Mouse (Mus musculus) intestine, embryonic 14.5 days (tissue): ENCODE measurements around the gene Tefm. TPM values are rescaled to one million over a fixed set of nuclear protein-coding genes. Genes with fewer than 3 reads are reported as not detected.
"Not testable (repeated sequence)": the region's sequence is repeated elsewhere in the genome, so short reads cannot be mapped to it uniquely, and the experiment has no call there.

Experiments used
- ATAC-seq: fragments of 200-750 bp; cut with Nextera tagmentation; replicated peaks from 2 replicates; pipeline ENCODE4 v1.8.0; 2017; ENCODE audit warnings: low read depth, moderate number of reproducible peaks, moderate TSS enrichment, moderate library complexity; ENCODE audit not compliant: low FRiP score, low TSS enrichment
- DNase-seq: peaks from one replicate; pipeline ENCODE4 v3.0.0-alpha.2; 2018; ENCODE audit warnings: low spot score
- H3K27ac ChIP-seq: fragments of 300-500 bp; sonication (generic); 2 replicates; pipeline ENCODE4 v1.5.1; 2014; ENCODE audit warnings: low read depth, mild to moderate bottlenecking, control low read depth
- H3K27me3 ChIP-seq: fragments of 300-500 bp; sonication (generic); replicated peaks from 2 replicates; pipeline ENCODE4 v1.6.1; 2014; ENCODE audit warnings: low read length, control low read depth; ENCODE audit not compliant: control insufficient read depth, insufficient read depth
- H3K36me3 ChIP-seq: fragments of 300-500 bp; sonication (generic); 2 replicates; pipeline ENCODE4 v1.6.1; 2014; ENCODE audit warnings: low read length, control low read depth; ENCODE audit not compliant: control insufficient read depth, insufficient read depth
- H3K4me1 ChIP-seq: fragments of 300-500 bp; sonication (generic); replicated peaks from 2 replicates; pipeline ENCODE4 v1.6.1; 2014; ENCODE audit warnings: low read length, control low read depth, mixed read lengths; ENCODE audit not compliant: control insufficient read depth, insufficient read depth
- H3K4me2 ChIP-seq: fragments of 300-500 bp; sonication (generic); 2 replicates; pipeline ENCODE4 v1.6.1; 2014; ENCODE audit warnings: low read length
- H3K4me3 ChIP-seq: fragments of 300-500 bp; sonication (generic); 2 replicates; pipeline ENCODE4 v1.5.1; 2014; ENCODE audit warnings: low read depth, low read length, control low read depth, mixed read lengths
- H3K9ac ChIP-seq: fragments of 300-500 bp; sonication (generic); 2 replicates; pipeline ENCODE4 v1.6.1; 2014; ENCODE audit warnings: mild to moderate bottlenecking, low read length
- H3K9me3 ChIP-seq: fragments of 300-500 bp; sonication (generic); 2 replicates; pipeline ENCODE4 v1.6.1; 2016; ENCODE audit warnings: low read length, control low read depth; ENCODE audit not compliant: control insufficient read depth
- WGBS: fragments of 180-500 bp; shearing (Covaris S2); extraction: QIAGEN DNeasy Blood & Tissue Kit; methylation state at CpG from one replicate; pipeline ENCODE4 v1.1.7; 2014; 5-methylcytosine and 5-hydroxymethylcytosine counted together
- polyA plus RNA-seq: library from polyadenylated mRNA; unstranded; fragments of >200 nt; fragmentation: Nextera tagmentation; extraction: Ambion mirVana; gene quantifications from 2 replicates; pipeline ENCODE4 v1.2.1, GENCODE M21; 2014

Tefm gene
- polyA plus RNA-seq, 1 experiment from 2014 or later, result 29.3 TPM

DNA sequence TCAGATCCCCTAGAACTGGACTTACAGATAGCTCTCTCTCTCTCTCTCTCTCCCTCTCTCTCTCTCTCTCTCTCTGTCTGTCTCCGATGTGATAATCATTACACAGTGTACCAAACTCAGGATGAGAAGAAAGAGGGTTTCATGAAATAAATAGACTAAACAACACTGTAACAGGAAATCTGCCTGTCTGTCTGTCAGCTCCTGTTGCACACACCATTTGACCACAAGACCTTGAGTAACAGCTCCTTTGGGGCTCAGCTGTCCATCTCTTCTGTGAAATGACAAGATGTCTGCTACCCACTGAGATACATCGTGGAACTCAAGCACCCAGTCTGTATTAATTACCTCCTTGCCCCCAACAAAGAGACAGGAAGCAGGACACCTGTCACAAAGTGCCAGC is 9.6 kb upstream of the Tefm start:
- Histone ChIP-seq H3K4me1 (no peaks in the 10 kb centered on the region), H3K4me2 (no peak overlapping the region), H3K27ac (no peak overlapping the region), H3K36me3 (no peaks in the 10 kb centered on the region), H3K9ac (no peak overlapping the region), H3K27me3 (peaks cover 29% of the 10 kb centered on the region), H3K4me3 (no peak overlapping the region), H3K9me3 (no peaks in the 10 kb centered on the region)
- WGBS, result 51% methylated on average over 2 of the region's 2 CpGs
- ATAC-seq (no peak), DNase-seq (no peak)

DNA sequence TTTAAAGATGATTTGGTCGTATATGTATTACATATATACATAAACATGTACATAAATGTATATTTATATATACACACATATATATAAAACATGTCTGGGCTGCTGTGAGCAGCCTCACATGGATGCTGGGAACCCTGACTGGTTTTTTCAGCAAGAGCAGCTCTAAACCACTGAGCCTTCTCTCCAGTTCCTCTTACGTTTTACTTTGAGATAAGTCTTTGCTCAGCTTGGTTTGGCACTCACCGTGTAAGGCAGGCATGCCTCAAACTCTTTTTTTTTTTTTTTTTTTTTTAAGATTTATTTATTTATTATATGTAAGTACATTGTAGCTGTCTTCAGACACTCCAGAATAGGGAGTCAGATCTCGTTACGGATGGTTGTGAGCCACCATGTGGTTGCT is 8.6 kb upstream of the Tefm start:
- 75% methylated on average over 5 of the region's 5 CpGs for WGBS
- H3K36me3 ChIP-seq, result no peaks in the 10 kb centered on the region
- no peak overlapping the region for H3K4me2 ChIP-seq

DNA sequence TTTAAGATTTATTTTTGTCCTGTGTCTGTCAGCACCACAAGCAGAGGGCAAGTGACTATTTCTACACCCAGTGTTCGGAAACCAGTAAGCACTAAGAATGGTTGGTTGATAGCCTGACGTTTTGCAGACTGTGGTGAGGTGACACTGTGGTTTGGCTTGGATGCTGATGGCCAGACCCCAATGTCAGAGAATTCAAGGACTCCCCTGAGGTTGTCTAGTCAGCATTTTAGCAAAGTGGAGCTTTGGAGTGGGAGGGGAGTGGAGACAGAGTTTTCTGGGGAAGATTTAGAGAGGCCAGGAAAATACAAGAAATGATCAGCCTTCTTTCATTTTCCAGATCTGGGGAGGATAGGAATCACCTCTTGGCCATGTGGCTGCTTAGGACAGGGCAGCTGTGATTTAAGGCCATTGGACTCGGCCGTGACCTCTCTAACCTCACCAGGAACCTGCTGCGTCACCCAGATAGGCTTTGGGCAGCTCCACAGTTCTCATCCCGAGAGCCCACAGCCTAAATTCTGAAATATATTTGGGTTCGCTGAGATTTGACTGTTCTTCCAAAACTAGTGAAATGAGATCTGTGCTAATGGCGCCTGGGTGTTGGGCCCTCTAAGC is 7.5 kb upstream of the Tefm start:
- DNase-seq, result no peak
- Histone ChIP-seq H3K9me3 (no peaks in the 10 kb centered on the region), H3K4me3 (no peak overlapping the region), H3K27ac (no peak overlapping the region), H3K4me1 (no peaks in the 10 kb centered on the region), H3K9ac (no peak overlapping the region), H3K27me3 (peaks cover 13% of the 10 kb centered on the region), H3K4me2 (no peak overlapping the region), H3K36me3 (no peaks in the 10 kb centered on the region)
- 75% methylated on average over 8 of the region's 8 CpGs for WGBS
- no peak for ATAC-seq

More for the DNA sequence above, 8.6 kb upstream of the Tefm start:
- ATAC-seq (no peak), DNase-seq (no peak)
- Histone ChIP-seq H3K9ac (no peak overlapping the region), H3K9me3 (no peaks in the 10 kb centered on the region), H3K27ac (no peak overlapping the region), H3K27me3 (peaks cover 23% of the 10 kb centered on the region), H3K4me1 (no peaks in the 10 kb centered on the region), H3K4me3 (no peak overlapping the region)

DNA sequence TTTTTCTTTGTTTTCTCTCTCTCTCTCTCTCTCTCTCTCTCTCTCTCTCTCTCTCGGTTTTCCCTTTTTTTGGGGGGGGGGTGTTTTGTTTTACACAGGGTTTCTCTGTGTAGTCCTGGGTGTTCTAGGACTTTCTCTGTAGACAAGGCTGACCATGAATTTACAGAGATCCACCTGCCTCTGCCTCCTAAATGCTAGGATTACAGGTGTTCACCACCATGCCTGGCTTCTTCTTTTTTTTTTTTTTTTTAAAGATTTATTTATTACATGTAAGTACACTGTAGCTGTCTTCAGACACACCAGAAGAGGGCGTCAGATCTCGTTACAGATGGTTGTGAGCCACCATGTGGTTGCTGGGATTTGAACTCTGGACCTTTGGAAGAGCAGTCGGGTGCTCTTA is 7.0 kb upstream of the Tefm start:
- not testable (repeated sequence) for H3K4me1 ChIP-seq, H3K27ac ChIP-seq, H3K4me2 ChIP-seq, H3K9me3 ChIP-seq, H3K4me3 ChIP-seq, ATAC-seq, H3K27me3 ChIP-seq, H3K9ac ChIP-seq, H3K36me3 ChIP-seq, DNase-seq
- 77% methylated on average over 2 of the region's 4 CpGs for WGBS

DNA sequence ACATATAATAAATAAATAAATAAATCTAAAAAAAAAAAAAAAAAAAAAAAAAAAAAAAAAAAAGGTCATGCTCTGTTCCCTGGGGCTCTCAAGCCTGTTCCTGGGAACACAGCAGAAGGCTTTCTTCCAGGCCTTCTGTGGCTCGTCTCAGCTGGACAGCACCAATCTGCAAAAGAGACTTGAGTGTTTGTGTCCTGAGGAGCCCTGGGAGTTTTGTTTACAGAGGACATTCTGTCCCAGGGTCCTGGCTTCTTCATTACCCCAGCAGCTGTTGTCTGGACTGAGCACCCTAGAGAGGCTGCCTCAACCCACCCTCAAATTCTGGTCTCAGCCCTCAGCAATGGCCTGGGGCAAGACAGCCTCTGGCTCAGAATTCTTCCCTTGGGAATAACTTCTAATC is 6.3 kb upstream of the Tefm start:
- WGBS, result 11% methylated on average over 1 of the region's 1 CpGs
- H3K4me2 ChIP-seq, result no peak overlapping the region
- no peaks in the 10 kb centered on the region for H3K36me3 ChIP-seq
- no peaks in the 10 kb centered on the region for H3K9me3 ChIP-seq
- ATAC-seq (no peak), DNase-seq (no peak)
- H3K27me3 ChIP-seq, result peaks cover 2% of the 10 kb centered on the region; the same call in 1 of the 2 replicates
- H3K27ac ChIP-seq, result no peak overlapping the region
- no peak overlapping the region for H3K9ac ChIP-seq
- no peaks in the 10 kb centered on the region for H3K4me1 ChIP-seq
- no peak overlapping the region for H3K4me3 ChIP-seq

DNA sequence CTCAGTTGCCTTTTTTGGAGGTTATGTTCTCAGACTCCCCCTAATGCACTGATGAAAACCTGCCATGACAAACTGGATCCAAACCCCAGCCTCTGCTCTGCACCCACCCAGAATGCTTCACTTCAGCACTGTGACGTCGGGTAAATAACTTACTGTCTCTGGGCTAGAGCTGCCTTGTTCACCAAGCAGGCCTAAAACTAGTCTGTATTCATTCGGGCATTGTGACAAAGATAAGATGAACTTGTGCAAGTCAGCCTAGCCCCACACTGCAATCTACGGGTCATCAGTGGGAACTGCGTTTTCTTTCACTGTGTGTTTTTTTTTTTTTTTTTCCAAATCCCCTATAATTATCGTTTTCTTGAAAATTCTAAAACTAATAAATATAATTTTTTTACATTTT is 5.8 kb upstream of the Tefm start:
- no peaks in the 10 kb centered on the region for H3K27me3 ChIP-seq
- no peak for ATAC-seq
- H3K27ac ChIP-seq, result no peak overlapping the region
- no peaks in the 10 kb centered on the region for H3K9me3 ChIP-seq
- H3K4me3 ChIP-seq, result no peak overlapping the region
- H3K36me3 ChIP-seq, result no peaks in the 10 kb centered on the region
- H3K4me2 ChIP-seq, result no peak overlapping the region
- H3K4me1 ChIP-seq, result no peaks in the 10 kb centered on the region
- 74% methylated on average over 6 of the region's 6 CpGs for WGBS
- no peak for DNase-seq
- H3K9ac ChIP-seq, result no peak overlapping the region

DNA sequence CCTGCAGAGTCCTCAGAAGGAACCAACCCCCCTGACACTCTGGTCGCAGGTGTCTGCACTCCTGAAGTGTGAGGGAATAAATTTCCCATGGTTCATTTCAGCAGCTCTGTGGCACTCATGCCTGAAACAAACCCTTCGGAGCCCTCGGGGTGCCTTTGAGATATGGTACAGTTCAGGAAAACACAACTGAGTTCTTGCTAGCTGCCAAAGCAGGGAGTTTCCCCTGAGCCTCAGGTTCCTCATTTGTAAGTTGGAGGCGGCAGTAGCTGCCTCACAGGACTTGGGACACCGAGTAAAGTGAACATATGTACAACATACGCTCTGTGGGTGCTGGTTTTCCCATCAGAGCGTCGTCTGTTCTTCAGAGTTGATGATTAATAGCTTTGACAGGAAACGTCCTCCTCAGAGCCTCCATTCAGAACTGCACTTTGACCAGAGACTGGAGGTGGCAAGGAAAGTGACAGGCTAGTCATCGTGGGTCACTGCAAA is 3.9 kb upstream of the Tefm start:
- H3K4me3 ChIP-seq, result no peak overlapping the region
- H3K9ac ChIP-seq, result no peak overlapping the region
- ATAC-seq (peak; percentile 38; the same call in 1 of the 2 replicates), DNase-seq (peak; percentile 58)
- H3K27ac ChIP-seq, result peak overlapping the region; percentile 47; the same call in 1 of the 2 replicates
- H3K4me1 ChIP-seq, result peaks cover 5% of the 10 kb centered on the region; the same call in 1 of the 2 replicates
- H3K4me2 ChIP-seq, result no peak overlapping the region
- H3K36me3 ChIP-seq, result no peaks in the 10 kb centered on the region
- H3K9me3 ChIP-seq, result no peaks in the 10 kb centered on the region
- WGBS, result 47% methylated on average over 10 of the region's 10 CpGs
- no peaks in the 10 kb centered on the region for H3K27me3 ChIP-seq

DNA sequence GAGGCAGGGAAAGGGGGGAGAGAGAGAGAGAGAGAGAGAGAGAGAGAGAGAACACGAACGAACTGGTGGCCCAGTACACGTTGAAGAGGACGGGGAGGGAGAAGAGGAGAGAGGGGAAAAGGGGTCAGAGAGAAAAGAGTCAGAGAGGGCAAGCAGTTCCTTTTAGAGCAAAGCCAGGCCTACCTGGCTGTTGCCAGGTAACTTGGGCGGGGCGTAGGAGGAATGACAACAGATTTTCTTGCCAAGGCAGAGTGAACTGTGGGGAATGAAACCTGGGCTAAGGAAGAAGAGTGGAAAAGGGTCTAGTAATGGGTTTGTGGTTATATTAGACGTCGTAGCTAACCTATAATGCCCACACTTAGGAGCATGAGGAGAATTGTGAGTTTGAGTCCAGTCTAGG is 897 bp upstream of the Tefm start:
- WGBS, result 46% methylated on average over 8 of the region's 8 CpGs
- H3K4me2 ChIP-seq, result peak overlapping the region; percentile 66
- peaks cover 13% of the 10 kb centered on the region for H3K36me3 ChIP-seq
- H3K4me3 ChIP-seq, result peak overlapping the region; percentile 83; the same call in 1 of the 2 replicates
- H3K4me1 ChIP-seq, result peaks cover 5% of the 10 kb centered on the region; the same call in 1 of the 2 replicates
- DNase-seq (no peak), ATAC-seq (no peak)
- H3K27ac ChIP-seq, result no peak overlapping the region
- H3K27me3 ChIP-seq, result no peaks in the 10 kb centered on the region
- no peak overlapping the region; the same call in 1 of the 2 replicates for H3K9ac ChIP-seq
- no peaks in the 10 kb centered on the region for H3K9me3 ChIP-seq

DNA sequence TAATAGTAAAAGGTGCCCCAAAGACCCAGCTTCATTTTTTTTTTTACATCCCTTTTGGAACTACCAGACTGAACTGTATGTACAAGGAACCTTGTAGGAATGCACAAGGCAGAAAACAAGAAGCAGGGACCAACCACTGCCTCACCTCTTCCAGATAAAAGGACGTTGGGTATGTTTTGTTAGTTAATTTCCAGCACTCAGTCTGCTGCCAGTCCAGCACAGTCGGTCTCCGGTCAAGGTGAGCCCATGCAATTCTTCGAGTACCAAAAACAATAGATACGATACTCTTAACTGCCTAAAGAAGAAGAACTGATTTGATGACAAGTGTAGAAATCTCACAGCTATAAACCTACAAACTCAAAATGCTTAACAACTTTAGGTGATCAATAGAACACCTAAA is 4.2 kb downstream of the Tefm start:
- DNase-seq, result no peak
- Histone ChIP-seq H3K27me3 (no peaks in the 10 kb centered on the region), H3K4me3 (no peak overlapping the region), H3K9me3 (no peaks in the 10 kb centered on the region), H3K4me1 (peaks cover 5% of the 10 kb centered on the region; the same call in 1 of the 2 replicates), H3K4me2 (no peak overlapping the region), H3K36me3 (peaks cover 56% of the 10 kb centered on the region), H3K9ac (no peak overlapping the region), H3K27ac (no peak overlapping the region)
- 90% methylated on average over 5 of the region's 5 CpGs for WGBS
- ATAC-seq, result no peak
